Mouse (Mus musculus) midbrain, embryonic 14.5 days (tissue): ENCODE data around the gene Vmn1r15. TPM values are rescaled to one million over a fixed set of nuclear protein-coding genes. Genes with fewer than 3 reads are reported as not detected.

Source experiments
- ATAC-seq: fragments of 200-750 bp; cut with Nextera tagmentation; 2 replicates; pipeline ENCODE4 v1.8.0; 2017; ENCODE audit warnings: moderate number of reproducible peaks, moderate library complexity; ENCODE audit not compliant: low FRiP score, low TSS enrichment
- DNase-seq: peaks from one replicate; pipeline ENCODE4 v3.0.0-alpha.2; 2015
- H3K27ac ChIP-seq: fragments of 300-500 bp; sonication (generic); replicated peaks from 2 replicates; pipeline ENCODE4 v1.5.1; 2014; ENCODE audit warnings: mild to moderate bottlenecking, low read depth, low read length, moderate library complexity
- H3K27me3 ChIP-seq: fragments of 300-500 bp; sonication (generic); 2 replicates; pipeline ENCODE4 v1.6.1; 2014; ENCODE audit warnings: low read length, control low read depth, mixed read lengths; ENCODE audit not compliant: control insufficient read depth, insufficient read depth
- H3K36me3 ChIP-seq: fragments of 300-500 bp; sonication (generic); 2 replicates; pipeline ENCODE4 v1.6.1; 2014; ENCODE audit warnings: low read length, control low read depth; ENCODE audit not compliant: control insufficient read depth, insufficient read depth
- H3K4me1 ChIP-seq: fragments of 300-500 bp; sonication (generic); 2 replicates; pipeline ENCODE4 v1.6.1; 2014; ENCODE audit warnings: mild to moderate bottlenecking, antibody characterized with exemption, low read length, control low read depth; ENCODE audit not compliant: control insufficient read depth, insufficient read depth
- H3K4me2 ChIP-seq: fragments of 300-500 bp; sonication (generic); 2 replicates; pipeline ENCODE4 v1.6.1; 2014; ENCODE audit warnings: mild to moderate bottlenecking, low read length, moderate library complexity
- H3K4me3 ChIP-seq: fragments of 300-500 bp; sonication (generic); replicated peaks from 2 replicates; pipeline ENCODE4 v1.5.1; 2014; ENCODE audit warnings: low read depth, low read length
- H3K9ac ChIP-seq: fragments of 300-500 bp; sonication (generic); replicated peaks from 2 replicates; pipeline ENCODE4 v1.6.1; 2014; ENCODE audit warnings: mild to moderate bottlenecking, low read length, moderate library complexity
- H3K9me3 ChIP-seq: fragments of 300-500 bp; sonication (generic); 2 replicates; pipeline ENCODE4 v1.6.1; 2016; ENCODE audit warnings: low read length, control low read depth, mixed read lengths; ENCODE audit not compliant: control insufficient read depth
- WGBS: fragments of 180-500 bp; shearing (Covaris S2); extraction: QIAGEN DNeasy Blood & Tissue Kit; methylation state at CpG from one replicate; pipeline ENCODE4 v1.1.7; 2014; 5-methylcytosine and 5-hydroxymethylcytosine counted together
- polyA plus RNA-seq: library from polyadenylated mRNA; unstranded; fragments of >200 nt; fragmentation: Nextera tagmentation; extraction: Ambion mirVana; gene quantifications from 2 replicates; pipeline ENCODE4 v1.2.1, GENCODE M21; 2014

Vmn1r15 gene
- not detected in 2 replicates for polyA plus RNA-seq

GRCm38 (mm10) chr6:57257652-57258051 lies at the start of gene Vmn1r15:
Vmn1r15 (plus strand) TSS chr6:57257952.
- no peak within 1 kb of the TSS for H3K4me3 ChIP-seq
- ATAC-seq (no peak), DNase-seq (no peak)
- no peak within 1 kb of the TSS for H3K4me2 ChIP-seq
- no peak within 1 kb of the TSS for H3K27ac ChIP-seq
- no peaks in the 10 kb centered on the region for H3K27me3 ChIP-seq
- H3K4me1 ChIP-seq, result no peaks in the 10 kb centered on the region
- 75% methylated on average over 1 of the region's 1 CpGs for WGBS
- no peak within 1 kb of the TSS for H3K9ac ChIP-seq
- H3K9me3 ChIP-seq, result no peaks in the 10 kb centered on the region
- no peaks in the 10 kb centered on the region for H3K36me3 ChIP-seq

DNA sequence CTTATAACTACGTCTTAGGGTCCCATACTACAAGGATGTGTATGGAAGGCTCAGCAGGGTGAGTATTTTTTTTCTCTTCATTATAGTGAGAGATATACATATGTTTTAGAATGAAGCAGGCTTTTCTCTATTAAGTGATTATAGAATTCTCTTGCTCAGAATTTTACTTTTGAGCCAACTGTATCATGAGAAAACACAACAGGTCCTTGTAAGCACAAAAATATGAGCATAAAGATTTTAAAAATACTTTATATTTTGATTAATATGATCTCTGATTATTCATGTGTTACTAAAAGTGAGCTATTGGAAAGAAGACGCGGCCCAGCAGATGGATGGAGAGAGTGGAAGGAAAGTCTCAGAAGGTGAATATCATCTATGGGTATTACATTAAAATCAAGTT lies 26.4 kb upstream of the Vmn1r15 start, which contains the start of gene Vmn1r14:
Vmn1r14 (plus strand) TSS at position 301 of the 400 bp plus-strand sequence.
- WGBS, result 94% methylated on average over 3 of the region's 3 CpGs

GRCm38 (mm10) chr6:57260990-57261389 lies 3.2 kb downstream of the Vmn1r15 start:
- H3K27ac ChIP-seq, result no peak overlapping the region
- H3K4me2 ChIP-seq, result no peak overlapping the region
- no peaks in the 10 kb centered on the region for H3K27me3 ChIP-seq
- 95% methylated on average over 2 of the region's 2 CpGs for WGBS
- H3K4me3 ChIP-seq, result no peak overlapping the region
- H3K36me3 ChIP-seq, result no peaks in the 10 kb centered on the region
- H3K4me1 ChIP-seq, result no peaks in the 10 kb centered on the region
- ATAC-seq, result no peak
- no peak overlapping the region for H3K9ac ChIP-seq
- no peak for DNase-seq
- no peaks in the 10 kb centered on the region for H3K9me3 ChIP-seq

More for the DNA sequence above, 26.4 kb upstream of the Vmn1r15 start, which contains the start of gene Vmn1r14:
- Histone ChIP-seq H3K36me3 (no peaks in the 10 kb centered on the region), H3K4me2 (no peak within 1 kb of the TSS), H3K27ac (no peak within 1 kb of the TSS), H3K4me1 (no peaks in the 10 kb centered on the region), H3K27me3 (no peaks in the 10 kb centered on the region), H3K4me3 (no peak within 1 kb of the TSS), H3K9ac (no peak within 1 kb of the TSS), H3K9me3 (no peaks in the 10 kb centered on the region)
- ATAC-seq, result no peak
- no peak for DNase-seq

DNA sequence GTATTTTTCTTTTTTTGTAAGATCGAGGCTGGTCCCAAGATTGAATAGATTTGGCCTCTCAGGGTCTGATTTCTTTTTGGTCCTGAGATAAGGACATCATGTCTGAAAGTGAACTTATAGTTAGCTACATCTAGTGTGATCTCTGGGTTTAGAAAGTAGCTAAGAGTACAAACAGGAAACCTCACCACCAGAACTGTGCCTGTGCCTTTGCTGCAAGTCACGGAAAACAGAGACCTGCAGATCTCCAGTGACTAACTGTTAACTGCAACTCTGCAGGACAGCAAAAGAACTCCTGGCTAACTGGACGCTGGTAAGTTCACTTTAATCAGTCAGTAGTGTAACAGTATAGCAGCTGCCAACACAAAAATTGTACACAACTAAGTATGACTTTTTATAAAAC lies 14.1 kb downstream of the Vmn1r15 start:
- 78% methylated on average over 3 of the region's 3 CpGs for WGBS
- Histone ChIP-seq H3K4me2 (no peak overlapping the region), H3K9ac (no peak overlapping the region), H3K36me3 (no peaks in the 10 kb centered on the region), H3K9me3 (no peaks in the 10 kb centered on the region), H3K4me3 (no peak overlapping the region), H3K4me1 (no peaks in the 10 kb centered on the region), H3K27ac (no peak overlapping the region), H3K27me3 (no peaks in the 10 kb centered on the region)
- ATAC-seq (no peak), DNase-seq (no peak)

- Histone ChIP-seq H3K4me3 (no peak overlapping the region), H3K4me1 (no peaks in the 10 kb centered on the region), H3K36me3 (no peaks in the 10 kb centered on the region), H3K9me3 (no peaks in the 10 kb centered on the region), H3K27ac (no peak overlapping the region), H3K4me2 (no peak overlapping the region), H3K9ac (no peak overlapping the region), H3K27me3 (no peaks in the 10 kb centered on the region)
- ATAC-seq (no peak), DNase-seq (no peak)
Observed at GRCm38 (mm10) chr6:57272517-57272916, 14.8 kb downstream of the Vmn1r15 start.

DNA sequence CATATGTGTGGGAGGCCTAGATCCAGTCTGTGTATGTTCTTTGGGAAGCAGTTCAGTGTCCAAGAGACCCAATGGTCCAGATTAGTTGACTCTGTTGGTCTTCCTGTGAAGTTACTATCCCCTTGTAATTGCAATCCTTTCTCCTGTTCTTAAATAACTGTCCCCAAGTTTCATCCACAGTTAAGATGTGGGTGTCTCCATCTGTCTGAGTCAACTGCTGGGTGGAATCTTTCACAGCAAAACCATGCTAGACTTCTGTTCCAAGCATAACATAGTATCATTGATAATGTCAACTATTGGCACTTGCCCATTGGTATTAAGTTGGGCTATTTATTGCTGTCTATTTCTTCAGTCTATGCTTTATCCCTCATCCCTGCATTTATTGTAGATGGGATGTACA lies 21.2 kb downstream of the Vmn1r15 start:
- H3K9me3 ChIP-seq, result no peaks in the 10 kb centered on the region
- no peak overlapping the region for H3K4me3 ChIP-seq
- ATAC-seq (no peak), DNase-seq (no peak)
- H3K27me3 ChIP-seq, result no peaks in the 10 kb centered on the region
- H3K4me2 ChIP-seq, result no peak overlapping the region
- no peak overlapping the region for H3K27ac ChIP-seq
- no peaks in the 10 kb centered on the region for H3K4me1 ChIP-seq
- no peaks in the 10 kb centered on the region for H3K36me3 ChIP-seq
- H3K9ac ChIP-seq, result no peak overlapping the region

Other genes with a start within 250 kb of the Vmn1r15 start
- not detected in 2 replicates for gene Vmn1r7, start 232.6 kb upstream of the Vmn1r15 start, polyA plus RNA-seq
- gene Vmn1r8, start 225.7 kb upstream of the Vmn1r15 start, polyA plus RNA-seq, result not detected in 2 replicates
- not detected in 2 replicates for gene Vmn1r9, start 191.2 kb upstream of the Vmn1r15 start, polyA plus RNA-seq
- not detected in 2 replicates for gene Vmn1r10, start 148.5 kb upstream of the Vmn1r15 start, polyA plus RNA-seq
- gene Vmn1r11, start 124.5 kb upstream of the Vmn1r15 start, polyA plus RNA-seq, result not detected in 2 replicates
- gene Vmn1r12, start 101.0 kb upstream of the Vmn1r15 start, polyA plus RNA-seq, result not detected in 2 replicates
- not detected in 2 replicates for gene Vmn1r13, start 54.7 kb upstream of the Vmn1r15 start, polyA plus RNA-seq
- not detected in 2 replicates for gene Vmn1r14, start 26.3 kb upstream of the Vmn1r15 start, polyA plus RNA-seq
- not detected in 2 replicates for gene Vmn1r16, start 71.5 kb downstream of the Vmn1r15 start, polyA plus RNA-seq
- not detected in 2 replicates for gene Vmn1r17, start 105.8 kb downstream of the Vmn1r15 start, polyA plus RNA-seq
- gene Vmn1r18, start 137.8 kb downstream of the Vmn1r15 start, polyA plus RNA-seq, result not detected in 2 replicates
- gene Vmn1r19, start 145.8 kb downstream of the Vmn1r15 start, polyA plus RNA-seq, result not detected in 2 replicates
- gene Vmn1r20, start 171.0 kb downstream of the Vmn1r15 start, polyA plus RNA-seq, result not detected in 2 replicates